Mouse (Mus musculus): Measurements from ENCODE around the gene Zbtb39. TPM values are rescaled to one million over a fixed set of nuclear protein-coding genes. Genes with fewer than 3 reads are reported as not detected.
A peak's percentile ranks its signal among the peaks of the same experiment; 100 is the strongest.

Gene Zbtb39
- total RNA-seq, 1 experiment, result 8.3 TPM

- peaks cover 0 to 26% of the 10 kb centered on the region in 2 experiments; a peak in 3 of 4 replicates for H3K4me1 ChIP-seq (ENCODE audit: control insufficient read depth in 2 of 2, insufficient read depth in 2 of 2, low read length in 2 of 2, poor library complexity in 1 of 2)
- H3K36me3 ChIP-seq (ENCODE audit: control insufficient read depth, insufficient read depth, low read length, poor library complexity, severe bottlenecking), result no peaks in the 10 kb centered on the region
- in situ Hi-C loops (cut with MboI; ENCODE audit: low sequenced_read_pairs in 2 of 2, unreplicated experiment in 2 of 2), result no loop called here
- peak within 1 kb of the TSS; percentile 2 to 58; a peak in 3 of 4 replicates for H3K4me3 ChIP-seq (ENCODE audit: insufficient read depth in 1 of 2, low read depth in 1 of 2, low read length in 2 of 2, poor library complexity in 1 of 2, severe bottlenecking in 1 of 2)
- no peaks in the 10 kb centered on the region for H3K9me3 ChIP-seq (ENCODE audit: control insufficient read depth, insufficient read depth, low read depth, low read length)
- no peak for DNase-seq (ENCODE audit: low read depth, low spot score)
- no peak within 1 kb of the TSS for H3K9ac ChIP-seq (ENCODE audit: insufficient read depth, low read depth, low read length, poor library complexity, severe bottlenecking)
- H3K27ac ChIP-seq (ENCODE audit: insufficient read depth, low read depth, low read length, poor library complexity, severe bottlenecking), result no peak within 1 kb of the TSS
- TF ChIP-seq ZNF384 (IDR thresholded peaks at IDR 0.05; ENCODE audit: low read depth, low read length) (no peak), CHD2 (IDR thresholded peaks at IDR 0.05; ENCODE audit: low read depth, low read length) (no peak), MAFK (IDR thresholded peaks at IDR 0.05; ENCODE audit: insufficient read depth, low read depth, low read length) (no peak), HCFC1 (IDR thresholded peaks at IDR 0.05; ENCODE audit: borderline replicate concordance, insufficient read depth, low read length) (no peak)
Measured at GRCm38 (mm10) chr10:127751548-127751947, 12.2 kb downstream of the Zbtb39 start, which contains the start of gene Gpr182. Gene Gpr182 (minus strand): TSS chr10:127751732.

GRCm38 (mm10) chr10:127754566-127755166 lies 15.3 kb downstream of the Zbtb39 start:
- no peak for DNase-seq (ENCODE audit: low read depth, low spot score)
- peaks cover 0 to 10% of the 10 kb centered on the region in 2 experiments; a peak in 1 of 4 replicates for H3K4me1 ChIP-seq (ENCODE audit: control insufficient read depth in 2 of 2, insufficient read depth in 2 of 2, low read length in 2 of 2, poor library complexity in 1 of 2)
- TF ChIP-seq ZNF384 (IDR thresholded peaks at IDR 0.05; ENCODE audit: low read depth, low read length) (no peak), ZC3H11A (IDR thresholded peaks at IDR 0.05; ENCODE audit: borderline replicate concordance, low read depth, low read length) (no peak), CHD2 (IDR thresholded peaks at IDR 0.05; ENCODE audit: low read depth, low read length) (no peak), HCFC1 (IDR thresholded peaks at IDR 0.05; ENCODE audit: borderline replicate concordance, insufficient read depth, low read length) (no peak), MAFK (IDR thresholded peaks at IDR 0.05; ENCODE audit: insufficient read depth, low read depth, low read length) (no peak)
- no peaks in the 10 kb centered on the region for H3K9me3 ChIP-seq (ENCODE audit: control insufficient read depth, insufficient read depth, low read depth, low read length)
- no peak overlapping the region for H3K27ac ChIP-seq (ENCODE audit: insufficient read depth, low read depth, low read length, poor library complexity, severe bottlenecking)
- H3K4me3 ChIP-seq (ENCODE audit: insufficient read depth in 1 of 2, low read depth in 1 of 2, low read length in 2 of 2, poor library complexity in 1 of 2, severe bottlenecking in 1 of 2), result no peak overlapping the region
- H3K9ac ChIP-seq (ENCODE audit: insufficient read depth, low read depth, low read length, poor library complexity, severe bottlenecking), result no peak overlapping the region
- in situ Hi-C loops (cut with MboI; ENCODE audit: low sequenced_read_pairs in 2 of 2, unreplicated experiment in 2 of 2), result no loop called here
- H3K36me3 ChIP-seq (ENCODE audit: control insufficient read depth, insufficient read depth, low read length, poor library complexity, severe bottlenecking), result no peaks in the 10 kb centered on the region

GRCm38 (mm10) chr10:127755246-127755645 lies 15.9 kb downstream of the Zbtb39 start:
- Histone ChIP-seq H3K9me3 (ENCODE audit: control insufficient read depth, insufficient read depth, low read depth, low read length) (no peaks in the 10 kb centered on the region), H3K36me3 (ENCODE audit: control insufficient read depth, insufficient read depth, low read length, poor library complexity, severe bottlenecking) (no peaks in the 10 kb centered on the region), H3K4me3 (ENCODE audit: insufficient read depth in 1 of 2, low read depth in 1 of 2, low read length in 2 of 2, poor library complexity in 1 of 2, severe bottlenecking in 1 of 2) (no peak overlapping the region), H3K27ac (ENCODE audit: insufficient read depth, low read depth, low read length, poor library complexity, severe bottlenecking) (no peak overlapping the region), H3K4me1 (ENCODE audit: control insufficient read depth in 2 of 2, insufficient read depth in 2 of 2, low read length in 2 of 2, poor library complexity in 1 of 2) (peaks cover 0 to 6% of the 10 kb centered on the region in 2 experiments; a peak in 1 of 4 replicates), H3K9ac (ENCODE audit: insufficient read depth, low read depth, low read length, poor library complexity, severe bottlenecking) (no peak overlapping the region)
- TF ChIP-seq ZC3H11A (IDR thresholded peaks at IDR 0.05; ENCODE audit: borderline replicate concordance, low read depth, low read length) (no peak), CHD2 (IDR thresholded peaks at IDR 0.05; ENCODE audit: low read depth, low read length) (no peak), HCFC1 (IDR thresholded peaks at IDR 0.05; ENCODE audit: borderline replicate concordance, insufficient read depth, low read length) (no peak)
- in situ Hi-C loops (cut with MboI; ENCODE audit: low sequenced_read_pairs in 2 of 2, unreplicated experiment in 2 of 2), result no loop called here
- DNase-seq (ENCODE audit: low read depth, low spot score), result no peak

- H3K4me3 ChIP-seq (ENCODE audit: insufficient read depth in 1 of 2, low read depth in 1 of 2, low read length in 2 of 2, poor library complexity in 1 of 2, severe bottlenecking in 1 of 2), result peak overlapping the region in 1 of 2 experiments; percentile 23; a peak in 2 of 4 replicates
- H3K27ac ChIP-seq (ENCODE audit: insufficient read depth, low read depth, low read length, poor library complexity, severe bottlenecking), result no peak overlapping the region
- H3K36me3 ChIP-seq (ENCODE audit: control insufficient read depth, insufficient read depth, low read length, poor library complexity, severe bottlenecking), result no peaks in the 10 kb centered on the region
Measured at GRCm38 (mm10) chr10:127755770-127756468, 16.6 kb downstream of the Zbtb39 start.

More at GRCm38 (mm10) chr10:127755770-127756468, 16.6 kb downstream of the Zbtb39 start:
- Histone ChIP-seq H3K9ac (ENCODE audit: insufficient read depth, low read depth, low read length, poor library complexity, severe bottlenecking) (no peak overlapping the region), H3K9me3 (ENCODE audit: control insufficient read depth, insufficient read depth, low read depth, low read length) (no peaks in the 10 kb centered on the region), H3K4me1 (ENCODE audit: control insufficient read depth in 2 of 2, insufficient read depth in 2 of 2, low read length in 2 of 2, poor library complexity in 1 of 2) (no peaks in the 10 kb centered on the region)
- no peak for DNase-seq (ENCODE audit: low read depth, low spot score)
- in situ Hi-C loops (cut with MboI; ENCODE audit: low sequenced_read_pairs in 2 of 2, unreplicated experiment in 2 of 2), result no loop called here
- TF ChIP-seq ZNF384 (IDR thresholded peaks at IDR 0.05; ENCODE audit: low read depth, low read length), result peak; percentile 52; the same call in 1 of the 2 replicates
- no peak for TF ChIP-seq CHD2 (IDR thresholded peaks at IDR 0.05; ENCODE audit: low read depth, low read length)

All from ES-E14 (cell line).